Comparison of ENCODE assay signal across 8 mouse cellular contexts in the genomic region with DNA sequence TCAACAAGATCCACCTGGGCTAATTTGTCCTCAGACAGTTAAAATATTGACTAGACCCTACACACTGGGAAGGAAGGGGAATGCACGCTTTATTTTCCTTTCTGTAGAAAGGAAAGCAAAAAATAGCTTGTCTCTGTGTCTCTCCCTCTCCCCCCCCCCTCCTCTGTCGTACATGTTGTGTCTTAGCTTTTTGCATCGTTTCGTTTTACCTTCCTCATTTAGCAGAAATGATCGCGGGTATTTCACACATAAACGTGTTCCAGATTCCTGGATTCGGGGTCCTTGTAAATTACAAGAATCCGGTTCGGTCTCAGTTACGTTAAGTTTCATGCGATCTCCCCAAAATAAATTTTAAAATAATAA. TPM values are rescaled to one million over a fixed set of nuclear protein-coding genes. Genes with fewer than 3 reads are reported as not detected.
A peak's percentile ranks its signal among the peaks of the same experiment; 100 is the strongest.
DNase-seq lines count a peak whose midpoint lies in the region; ATAC-seq and TF ChIP-seq lines count a peak whose summit lies in the region.

No protein-coding gene starts in this region.

- no peak overlapping the region for H3K27ac ChIP-seq in kidney, adult 2 months (ENCODE audit: insufficient read depth, low read depth, low read length)
- H3K27ac ChIP-seq in intestine, embryonic 15.5 days: no peak overlapping the region
- peak overlapping the region; percentile 95 for H3K27ac ChIP-seq in neural tube, embryonic 15.5 days (replicated peaks)

- H3K4me2 ChIP-seq in intestine, embryonic 15.5 days (replicated peaks): peak overlapping the region; percentile 97
- peak overlapping the region; percentile 85 for H3K4me2 ChIP-seq in neural tube, embryonic 15.5 days

- WGBS in kidney, adult 2 months: under 1% methylated on average over 12 of the region's 12 CpGs
- under 1% methylated on average over 12 of the region's 12 CpGs for WGBS in intestine, embryonic 15.5 days
- WGBS in neural tube, embryonic 15.5 days: 0% methylated on average over 12 of the region's 12 CpGs

- peaks cover 2% of the 10 kb centered on the region; the same call in 1 of the 2 replicates for H3K36me3 ChIP-seq in kidney, adult 2 months (ENCODE audit: control insufficient read depth, insufficient read depth, low read length)
- H3K36me3 ChIP-seq in intestine, embryonic 15.5 days: no peaks in the 10 kb centered on the region
- H3K36me3 ChIP-seq in neural tube, embryonic 15.5 days: no peaks in the 10 kb centered on the region

- TF ChIP-seq POLR2A in kidney, adult 2 months (IDR thresholded peaks at IDR 0.05; ENCODE audit: low read depth, low read length): no peak

- ATAC-seq in CD4-positive, CD25-positive, alpha-beta regulatory T cell, adult 4 months: peak; percentile 12
- no peak for ATAC-seq in intestine, embryonic 15.5 days
- no peak for ATAC-seq in neural tube, embryonic 15.5 days (ENCODE audit: low FRiP score)

- H3K4me1 ChIP-seq in kidney, adult 2 months (ENCODE audit: control insufficient read depth, insufficient read depth, low read length): 0 out of 2 replicates have a peak, but pooled peaks cover 3% of the 10 kb centered on the region
- H3K4me1 ChIP-seq in intestine, embryonic 15.5 days (replicated peaks): 0 out of 2 replicates have a peak, but pooled peaks cover 3% of the 10 kb centered on the region
- H3K4me1 ChIP-seq in neural tube, embryonic 15.5 days: peaks cover 14% of the 10 kb centered on the region

- TF ChIP-seq CTCF in kidney, adult 2 months (conservative IDR thresholded peaks at IDR 0.05; ENCODE audit: insufficient read depth, insufficient read length, low read depth, low read length): no peak

- DNase-seq in kidney, adult 2 months: no peak
- DNase-seq in kidney, adult 9 months: no peak
- peak; percentile 35 for DNase-seq in c-Kit-positive CD71-positive TER-119-negative erythroid progenitor cells, embryonic 14.5 days (ENCODE audit: low read depth)
- no peak for DNase-seq in gastrocnemius, postnatal 36 days
- DNase-seq in layer of hippocampus, postnatal 10 days (ENCODE audit: low spot score in 2 of 2): no peak

- no peaks in the 10 kb centered on the region for H3K27me3 ChIP-seq in kidney, adult 2 months (replicated peaks; ENCODE audit: control insufficient read depth, insufficient read depth, low read length)
- no peaks in the 10 kb centered on the region for H3K27me3 ChIP-seq in intestine, embryonic 15.5 days (replicated peaks)
- H3K27me3 ChIP-seq in neural tube, embryonic 15.5 days (replicated peaks): no peaks in the 10 kb centered on the region

- peak overlapping the region; percentile 77 for H3K4me3 ChIP-seq in kidney, adult 2 months (ENCODE audit: insufficient read depth, low read depth, low read length)
- peak overlapping the region; percentile 93 for H3K4me3 ChIP-seq in intestine, embryonic 15.5 days (replicated peaks)
- H3K4me3 ChIP-seq in neural tube, embryonic 15.5 days (replicated peaks): peak overlapping the region; percentile 89

- intact Hi-C loops in gastrocnemius, postnatal 36 days (cut with DNase I): loop anchor here (5.0 kb wide), 2 partner anchors 97 to 307 kb away; no protein-coding TSS in a partner anchor

- H3K9me3 ChIP-seq in intestine, embryonic 15.5 days: no peaks in the 10 kb centered on the region
- no peaks in the 10 kb centered on the region for H3K9me3 ChIP-seq in neural tube, embryonic 15.5 days (replicated peaks)

- H3K9ac ChIP-seq in intestine, embryonic 15.5 days: peak overlapping the region; percentile 86
- H3K9ac ChIP-seq in neural tube, embryonic 15.5 days (replicated peaks): peak overlapping the region; percentile 89

RNA-seq across cellular contexts. Expression of a gene that starts 1.7 kb away (rescaled TPM):
- 7.4 and 8.2 TPM in 2 replicates for polyA plus RNA-seq in kidney, adult 2 months (2012; rRNA removed)
- 10 to 100 TPM; 54.7 to 65.5 TPM for polyA plus RNA-seq in CD4-positive, CD25-positive, alpha-beta regulatory T cell, adult 4 months (2017; shearing (Covaris generic))
- 33.8 and 36.0 TPM in 2 replicates for polyA plus RNA-seq in intestine, embryonic 15.5 days (2015; fragmentation: Nextera tagmentation; extraction: Ambion mirVana)
- polyA plus RNA-seq in neural tube, embryonic 15.5 days (2015; fragmentation: Nextera tagmentation; extraction: Ambion mirVana): 15.4 and 22.3 TPM in 2 replicates
- 1 to 10 TPM; 6.6 to 6.8 TPM for total RNA-seq in gastrocnemius, postnatal 36 days (2021)
- 10 to 100 TPM; 12.1 to 14.1 TPM for total RNA-seq in layer of hippocampus, postnatal 10 days (2021)
